ENCODE assay signal across 24 mouse cellular contexts in the genomic region with DNA sequence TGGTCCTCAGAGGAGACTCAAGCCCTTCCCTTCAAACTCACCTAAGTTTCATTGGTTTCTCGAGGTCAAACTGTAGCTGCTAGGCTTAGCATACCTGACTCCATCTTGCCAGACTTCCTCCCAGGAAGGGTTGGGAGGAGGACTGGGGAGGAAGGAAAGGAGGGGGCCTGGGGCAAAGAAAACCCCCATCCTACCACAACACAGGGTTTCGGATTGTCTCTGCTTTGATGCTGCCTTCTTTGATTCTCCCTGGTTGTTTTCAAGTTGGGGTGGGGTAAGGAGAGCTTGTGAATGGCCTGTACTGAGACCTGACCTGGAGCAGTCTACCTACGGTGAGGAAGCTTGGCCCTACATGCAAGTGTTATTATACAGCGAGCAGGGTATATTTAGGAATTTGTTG. TPM values are rescaled to one million over a fixed set of nuclear protein-coding genes. Genes with fewer than 3 reads are reported as not detected.
"Had no signal": no experiment of that assay in that cellular context is flagged by ENCODE, and none has a peak within 500 bp of the region (broad histone marks: within the 10 kb centered on the region; RNA-seq: fewer than 3 reads in every experiment).

No protein-coding gene starts in this region.

- H3K4me2 ChIP-seq: kidney, embryonic 15.5 days; limb, embryonic 12.5 days; limb, embryonic 15.5 days; liver, embryonic 11.5 days; lung, embryonic 15.5 days; midbrain, embryonic 11.5 days; neural tube, embryonic 12.5 days; neural tube, embryonic 15.5 days; stomach, embryonic 15.5 days had no signal

- H3K4me3 ChIP-seq: kidney, embryonic 15.5 days; limb, embryonic 12.5 days; limb, embryonic 15.5 days; lung, embryonic 15.5 days; neural tube, embryonic 12.5 days; neural tube, embryonic 15.5 days; stomach, embryonic 15.5 days had no signal

- ATAC-seq: liver, postnatal 0 days had no signal

- H3K4me1 ChIP-seq: limb, embryonic 12.5 days; neural tube, embryonic 12.5 days; stomach, embryonic 15.5 days had no signal

- DNase-seq: kidney, adult 11 months; kidney, adult 8-10 months; kidney, postnatal 10 days; kidney, postnatal 36 days; left cerebral cortex, postnatal 4 days; liver, postnatal 0 days; lung, postnatal 10 days; lung, postnatal 4 days; midbrain, embryonic 14.5 days; retina, postnatal 1 day; right cerebral cortex, postnatal 25 days; spleen, adult 18-20 months had no signal

- H3K36me3 ChIP-seq: kidney, embryonic 15.5 days; limb, embryonic 12.5 days; limb, embryonic 15.5 days; lung, embryonic 15.5 days; neural tube, embryonic 12.5 days; stomach, embryonic 15.5 days had no signal

- H3K27me3 ChIP-seq: kidney, embryonic 15.5 days; limb, embryonic 12.5 days; limb, embryonic 15.5 days; lung, embryonic 15.5 days; neural tube, embryonic 12.5 days; neural tube, embryonic 15.5 days; stomach, embryonic 15.5 days had no signal

- H3K27ac ChIP-seq: kidney, embryonic 15.5 days; limb, embryonic 12.5 days; limb, embryonic 15.5 days; liver, embryonic 14.5 days; lung, embryonic 15.5 days; neural tube, embryonic 12.5 days; neural tube, embryonic 15.5 days; stomach, embryonic 15.5 days had no signal

- H3K9me3 ChIP-seq: limb, embryonic 15.5 days; lung, embryonic 15.5 days; stomach, embryonic 15.5 days had no signal

- H3K9ac ChIP-seq: kidney, embryonic 15.5 days; limb, embryonic 12.5 days; limb, embryonic 15.5 days; liver, embryonic 14.5 days; liver, postnatal 0 days; lung, embryonic 15.5 days; neural tube, embryonic 12.5 days; neural tube, embryonic 15.5 days; stomach, embryonic 15.5 days had no signal

RNA-seq across cellular contexts. Expression of a gene that starts 30.2 kb away (rescaled TPM):
- polyA plus RNA-seq: liver, embryonic 11.5 days; liver, embryonic 14.5 days; liver, postnatal 0 days; midbrain, embryonic 11.5 days; midbrain, embryonic 14.5 days; midbrain, postnatal 0 days; neural tube, embryonic 12.5 days; neural tube, embryonic 15.5 days; stomach, embryonic 15.5 days; urinary bladder, adult 2 months had no signal
